Mouse (Mus musculus): ENCODE data around the gene Crtc3. TPM values are rescaled to one million over a fixed set of nuclear protein-coding genes. Genes with fewer than 3 reads are reported as not detected.

Crtc3 gene
- total and polyA plus RNA-seq, 3 experiments, result 4.2 to 15.8 TPM; not detected in 1

GRCm38 (mm10) chr7:80719038-80719437, 30.4 kb upstream of the Crtc3 start:
- no peak for TF ChIP-seq POLR2AphosphoS5 (IDR thresholded peaks at IDR 0.05; ENCODE audit: borderline replicate concordance, low read depth, low read length)
- TF ChIP-seq UBTF (IDR thresholded peaks at IDR 0.05; ENCODE audit: borderline replicate concordance, insufficient read depth, low read depth, low read length), result no peak
- TF ChIP-seq ZNF384 (IDR thresholded peaks at IDR 0.05; ENCODE audit: low read depth, low read length), result no peak
- TF ChIP-seq JUND (IDR thresholded peaks at IDR 0.05; ENCODE audit: low read depth, low read length), result no peak
- TF ChIP-seq ZMIZ1 (IDR thresholded peaks at IDR 0.05; ENCODE audit: low read depth, low read length), result no peak
- no peak for TF ChIP-seq NELFE (IDR thresholded peaks at IDR 0.05; ENCODE audit: low read depth, low read length)
- no peak for TF ChIP-seq MXI1 (IDR thresholded peaks at IDR 0.05; ENCODE audit: low read depth, low read length)
- no peak for TF ChIP-seq SIN3A (IDR thresholded peaks at IDR 0.05; ENCODE audit: low read length)
- TF ChIP-seq RCOR1 (IDR thresholded peaks at IDR 0.05; ENCODE audit: low read depth, low read length), result no peak
- no peak for TF ChIP-seq RAD21 (IDR thresholded peaks at IDR 0.05; ENCODE audit: low read depth, low read length)
- no peak for TF ChIP-seq USF1 (IDR thresholded peaks at IDR 0.05; ENCODE audit: low read depth, low read length)
- TF ChIP-seq USF2 (IDR thresholded peaks at IDR 0.05; ENCODE audit: borderline replicate concordance in 1 of 2, insufficient read depth in 1 of 2, low read depth in 1 of 2, low read length in 2 of 2), result no peak
- no peak for TF ChIP-seq POLR2A (IDR thresholded peaks at IDR 0.05; ENCODE audit: control insufficient read depth in 1 of 2, insufficient read depth in 1 of 2, low read depth in 1 of 2, low read length in 2 of 2, poor library complexity in 1 of 2)
- TF ChIP-seq KAT2A (conservative IDR thresholded peaks at IDR 0.05; ENCODE audit: low read depth, low read length), result no peak
- no peak for TF ChIP-seq HCFC1 (IDR thresholded peaks at IDR 0.05; ENCODE audit: low read depth, low read length)
- no peak for TF ChIP-seq POLR2AphosphoS2 (IDR thresholded peaks at IDR 0.05; ENCODE audit: low read length)
- no peak for TF ChIP-seq ZC3H11A (IDR thresholded peaks at IDR 0.05; ENCODE audit: low read depth, low read length)
- Histone ChIP-seq H3K4me1 (ENCODE audit: control insufficient read depth in 1 of 2, insufficient read depth in 2 of 2, low read length in 2 of 2) (peaks cover 0 to 10% of the 10 kb centered on the region in 2 experiments; a peak in 2 of 4 replicates), H3K27me3 (ENCODE audit: control insufficient read depth in 1 of 2, insufficient read depth in 2 of 2, low read length in 2 of 2) (no peaks in the 10 kb centered on the region), H3K4me3 (ENCODE audit: control insufficient read depth in 1 of 2, insufficient read depth in 1 of 2, low read depth in 2 of 2, low read length in 2 of 2) (no peak overlapping the region), H3K9me3 (replicated peaks; ENCODE audit: insufficient read depth, low read length) (no peaks in the 10 kb centered on the region), H3K9ac (ENCODE audit: control insufficient read depth, low read depth, low read length, poor library complexity, severe bottlenecking) (no peak overlapping the region), H3K27ac (ENCODE audit: control insufficient read depth, low read depth, low read length) (no peak overlapping the region), H3K36me3 (ENCODE audit: control insufficient read depth in 1 of 2, insufficient read depth in 2 of 2, low read length in 2 of 2) (peaks cover 5 to 9% of the 10 kb centered on the region in 2 experiments; a peak in 3 of 4 replicates), H3K79me2 (ENCODE audit: control insufficient read depth, insufficient read depth, low read length, poor library complexity) (no peaks in the 10 kb centered on the region)
- DNase-seq (ENCODE audit: low read depth, low spot score), result no peak

GRCm38 (mm10) chr7:80718471-80718870, 29.8 kb upstream of the Crtc3 start:
- Histone ChIP-seq H3K9ac (ENCODE audit: control insufficient read depth, low read depth, low read length, poor library complexity, severe bottlenecking) (no peak overlapping the region), H3K4me1 (ENCODE audit: control insufficient read depth in 1 of 2, insufficient read depth in 2 of 2, low read length in 2 of 2) (peaks cover 0 to 10% of the 10 kb centered on the region in 2 experiments; a peak in 2 of 4 replicates), H3K36me3 (ENCODE audit: control insufficient read depth in 1 of 2, insufficient read depth in 2 of 2, low read length in 2 of 2) (peaks cover 5 to 7% of the 10 kb centered on the region in 2 experiments; a peak in 3 of 4 replicates), H3K4me3 (ENCODE audit: control insufficient read depth in 1 of 2, insufficient read depth in 1 of 2, low read depth in 2 of 2, low read length in 2 of 2) (no peak overlapping the region), H3K27me3 (ENCODE audit: control insufficient read depth in 1 of 2, insufficient read depth in 2 of 2, low read length in 2 of 2) (no peaks in the 10 kb centered on the region), H3K27ac (ENCODE audit: control insufficient read depth, low read depth, low read length) (no peak overlapping the region), H3K79me2 (ENCODE audit: control insufficient read depth, insufficient read depth, low read length, poor library complexity) (no peaks in the 10 kb centered on the region), H3K9me3 (replicated peaks; ENCODE audit: insufficient read depth, low read length) (no peaks in the 10 kb centered on the region)
- TF ChIP-seq ELF1 (IDR thresholded peaks at IDR 0.05; ENCODE audit: low read depth, low read length) (no peak), ETS1 (IDR thresholded peaks at IDR 0.05; ENCODE audit: low read depth, low read length) (no peak), POLR2AphosphoS2 (IDR thresholded peaks at IDR 0.05; ENCODE audit: low read length) (no peak), MAX (IDR thresholded peaks at IDR 0.05; ENCODE audit: low read length) (no peak), MAFK (IDR thresholded peaks at IDR 0.05; ENCODE audit: borderline replicate concordance, low read depth, low read length) (no peak), ZNF384 (IDR thresholded peaks at IDR 0.05; ENCODE audit: low read depth, low read length) (no peak), MYB (IDR thresholded peaks at IDR 0.05; ENCODE audit: low read depth, low read length) (no peak), TCF12 (IDR thresholded peaks at IDR 0.05; ENCODE audit: low read depth, low read length) (no peak), EP300 (IDR thresholded peaks at IDR 0.05; ENCODE audit: low read depth in 1 of 2, low read length in 2 of 2) (no peak), TAL1 (IDR thresholded peaks at IDR 0.05; ENCODE audit: low read length) (no peak), ZC3H11A (IDR thresholded peaks at IDR 0.05; ENCODE audit: low read depth, low read length) (no peak), JUND (IDR thresholded peaks at IDR 0.05; ENCODE audit: low read depth, low read length) (no peak), HCFC1 (IDR thresholded peaks at IDR 0.05; ENCODE audit: low read depth, low read length) (no peak), CHD2 (IDR thresholded peaks at IDR 0.05; ENCODE audit: low read length) (no peak), KAT2A (conservative IDR thresholded peaks at IDR 0.05; ENCODE audit: low read depth, low read length) (no peak), CHD1 (IDR thresholded peaks at IDR 0.05; ENCODE audit: low read depth, low read length) (no peak)
- DNase-seq (ENCODE audit: low read depth, low spot score), result no peak
